Mouse (Mus musculus): Measurements from ENCODE around the gene Rhbdd2.

Rhbdd2 gene

DNA sequence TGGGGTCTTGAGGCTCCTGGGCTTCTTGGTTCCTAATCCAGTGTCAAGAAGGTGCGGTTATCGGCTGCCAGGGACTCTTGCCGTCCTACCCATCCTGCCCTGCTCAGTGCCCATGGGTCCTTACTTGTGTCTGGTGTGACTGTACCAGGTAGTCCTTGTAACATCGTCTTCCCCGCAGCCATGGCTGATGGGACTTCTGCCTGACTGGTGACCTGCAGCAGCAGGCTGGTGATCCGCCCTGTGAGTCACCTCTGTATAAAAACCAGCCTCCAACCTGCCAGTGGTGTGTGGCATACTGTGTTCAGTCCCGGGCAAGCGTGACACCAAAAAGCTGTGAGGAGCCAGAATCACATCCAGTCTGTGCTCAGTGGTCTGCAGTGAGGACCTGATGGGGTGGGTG is 11.5 kb downstream of the Rhbdd2 start:
- no peak for DNase-seq (ENCODE audit: low read depth in 1 of 2, low spot score in 2 of 2)

GRCm38 (mm10) chr5:135645330-135645729 is 12.9 kb downstream of the Rhbdd2 start:
- no peak for DNase-seq (ENCODE audit: low read depth in 1 of 2, low spot score in 2 of 2)

- no peak for DNase-seq (ENCODE audit: low read depth in 1 of 2, low spot score in 2 of 2)
These were observed 13.6 kb downstream of the Rhbdd2 start for GRCm38 (mm10) chr5:135646038-135646437.

- no peak for DNase-seq (ENCODE audit: low read depth in 1 of 2, low spot score in 2 of 2)
These were observed 16.3 kb downstream of the Rhbdd2 start for GRCm38 (mm10) chr5:135648461-135649308.

DNA sequence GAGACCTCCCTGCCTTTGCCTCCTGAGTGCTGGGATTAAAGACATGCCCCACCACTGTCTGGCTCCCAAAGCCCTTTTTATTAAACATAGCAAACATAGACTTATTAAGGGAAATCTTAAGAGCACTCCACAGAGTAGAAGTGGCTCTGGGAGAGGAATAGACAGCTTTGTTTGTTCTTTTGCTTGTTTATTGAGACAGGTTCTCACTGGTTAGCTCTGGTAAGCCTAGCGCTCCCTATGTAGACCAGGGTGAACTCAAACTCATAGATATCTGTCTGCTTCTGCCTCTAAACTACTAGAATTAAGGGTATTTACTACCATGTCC is 16.9 kb downstream of the Rhbdd2 start:
- DNase-seq (ENCODE audit: low read depth in 1 of 2, low spot score in 2 of 2): no peak

- no peak for DNase-seq (ENCODE audit: low read depth in 1 of 2, low spot score in 2 of 2)
These were observed 19.1 kb downstream of the Rhbdd2 start for GRCm38 (mm10) chr5:135651536-135651935.

DNA sequence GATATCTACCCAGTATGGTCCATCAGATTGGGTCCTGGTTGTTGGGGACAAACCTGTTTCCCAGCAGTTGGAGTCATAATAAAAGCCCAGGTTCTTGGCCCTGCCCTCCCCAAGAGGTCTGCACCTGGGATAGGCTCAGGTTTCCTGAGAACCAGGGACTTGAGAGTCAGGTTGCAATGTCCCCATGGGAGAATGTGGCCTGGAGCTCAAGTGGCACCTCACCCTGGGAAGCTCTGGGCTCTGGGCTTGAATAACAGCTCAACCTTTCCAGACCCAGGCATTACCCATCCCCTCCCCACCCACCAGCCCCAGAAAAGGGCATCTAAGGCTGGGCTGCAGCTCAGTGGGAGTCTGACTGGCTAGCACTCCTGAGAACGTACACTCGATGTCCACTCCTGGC is 20.8 kb downstream of the Rhbdd2 start:
- DNase-seq (ENCODE audit: low read depth in 1 of 2, low spot score in 2 of 2): no peak

- no peak for DNase-seq (ENCODE audit: low read depth in 1 of 2, low spot score in 2 of 2)
These were observed 23.6 kb downstream of the Rhbdd2 start for GRCm38 (mm10) chr5:135656046-135656445.

DNA sequence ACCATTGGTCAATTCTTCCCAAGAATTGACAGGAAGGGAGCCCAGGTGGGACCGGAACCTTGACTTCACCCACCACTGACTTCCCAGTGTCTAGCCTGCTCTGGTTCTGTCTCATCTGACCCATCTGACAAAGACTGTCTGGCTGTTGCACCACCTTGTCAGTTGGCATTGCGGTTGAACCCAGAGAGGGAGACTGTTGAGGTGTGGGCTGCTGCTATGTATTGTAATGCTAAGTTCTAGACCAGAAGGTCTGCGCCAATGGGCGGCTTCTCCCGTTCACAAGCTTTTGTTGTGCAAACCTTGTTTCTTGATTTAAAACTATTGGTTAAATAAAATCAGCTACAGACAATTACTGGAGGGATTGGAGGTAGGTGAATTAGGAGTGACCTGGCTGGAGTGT is 24.7 kb downstream of the Rhbdd2 start:
- DNase-seq (ENCODE audit: low read depth in 1 of 2, low spot score in 2 of 2): no peak

DNA sequence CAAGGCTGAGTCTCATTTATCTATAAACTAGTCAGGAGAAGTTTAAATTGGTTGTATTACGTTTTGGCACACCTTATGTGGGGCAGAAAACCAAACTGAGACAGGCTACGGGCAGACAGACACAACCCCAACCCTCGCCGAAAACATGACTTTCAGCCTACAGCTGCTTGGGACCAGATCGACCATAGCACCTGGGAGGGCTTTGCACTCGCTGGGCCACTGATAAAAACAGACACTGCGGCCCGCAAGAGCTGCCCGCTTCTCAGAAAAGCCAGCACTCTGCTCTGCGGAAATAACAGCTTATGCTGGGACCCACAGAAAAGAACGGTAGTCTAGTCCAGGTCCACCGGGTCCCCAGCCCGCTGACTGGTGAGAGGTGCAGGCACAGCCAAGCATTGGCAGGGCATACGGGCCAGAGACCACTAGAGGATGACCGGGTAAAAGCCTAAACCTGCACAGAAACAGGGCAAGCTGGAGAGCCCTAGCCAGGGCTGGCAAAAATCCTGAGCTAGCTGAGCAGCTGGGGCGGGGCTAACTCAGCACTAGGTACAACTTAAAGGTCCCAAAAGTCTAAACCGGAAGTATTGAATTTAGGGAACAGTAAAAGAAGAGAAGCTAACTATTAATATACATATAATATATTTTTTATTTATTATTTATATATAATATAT is 25.4 kb downstream of the Rhbdd2 start:
- no peak for DNase-seq (ENCODE audit: low read depth in 1 of 2, low spot score in 2 of 2)

- no peak for DNase-seq (ENCODE audit: low read depth in 1 of 2, low spot score in 2 of 2)
These were observed 27.5 kb downstream of the Rhbdd2 start for GRCm38 (mm10) chr5:135659956-135660355.

- no peak for DNase-seq (ENCODE audit: low read depth in 1 of 2, low spot score in 2 of 2)
These were observed 28.1 kb downstream of the Rhbdd2 start for GRCm38 (mm10) chr5:135660535-135660934.

- DNase-seq (ENCODE audit: low read depth in 1 of 2, low spot score in 2 of 2): no peak
These were observed 34.5 kb downstream of the Rhbdd2 start for GRCm38 (mm10) chr5:135666890-135667289.

- DNase-seq (ENCODE audit: low read depth in 1 of 2, low spot score in 2 of 2): no peak
These were observed 35.7 kb downstream of the Rhbdd2 start for GRCm38 (mm10) chr5:135668071-135668470.

- no peak for DNase-seq (ENCODE audit: low read depth in 1 of 2, low spot score in 2 of 2)
These were observed 37.4 kb downstream of the Rhbdd2 start, which contains the start of gene Por for GRCm38 (mm10) chr5:135669741-135670275. Gene Por, plus strand, starts transcription at chr5:135670033.

- no peak for DNase-seq (ENCODE audit: low read depth in 1 of 2, low spot score in 2 of 2)
These were observed 38.5 kb downstream of the Rhbdd2 start for GRCm38 (mm10) chr5:135670881-135671280.

DNA sequence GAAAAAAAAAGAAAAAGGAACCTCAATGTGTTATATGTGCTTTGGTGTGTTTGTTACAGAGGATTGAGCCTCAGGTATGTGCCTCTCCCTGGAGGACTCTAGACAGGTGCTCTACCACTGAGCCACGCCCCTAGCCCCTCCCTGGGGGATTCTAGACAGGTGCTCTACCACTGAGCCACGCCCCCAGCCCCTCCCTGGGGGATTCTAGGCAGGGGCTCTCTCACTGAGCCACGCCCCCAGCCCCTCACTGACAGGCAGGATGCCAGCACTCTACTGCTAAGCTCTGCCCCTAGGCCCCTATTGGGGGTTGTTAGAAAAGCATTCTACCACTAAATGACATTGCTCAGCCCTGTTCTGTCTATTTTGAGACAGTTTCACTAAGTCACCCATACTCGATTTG is 40.1 kb downstream of the Rhbdd2 start:
- DNase-seq (ENCODE audit: low read depth in 1 of 2, low spot score in 2 of 2): no peak

DNA sequence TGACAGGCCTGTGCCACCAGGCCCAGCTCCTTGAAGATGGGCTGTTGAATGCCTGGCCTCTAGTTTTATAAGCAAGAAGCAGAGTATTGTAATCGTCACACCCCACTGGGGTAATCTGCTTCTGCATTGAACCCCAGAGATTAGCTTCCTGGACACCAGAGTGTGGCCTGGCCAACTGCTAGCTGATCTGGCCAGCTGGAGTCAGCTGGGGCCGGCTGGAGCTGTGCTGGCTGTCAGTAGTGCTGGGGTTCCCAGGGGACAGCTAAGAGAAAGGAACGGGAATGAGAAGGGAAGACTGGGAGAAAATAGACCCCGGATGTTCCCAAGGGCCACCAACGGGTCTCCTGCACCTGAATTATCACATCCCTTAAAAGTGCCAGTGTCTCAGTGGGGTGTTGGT is 40.6 kb downstream of the Rhbdd2 start:
- no peak for DNase-seq (ENCODE audit: low read depth in 1 of 2, low spot score in 2 of 2)

DNA sequence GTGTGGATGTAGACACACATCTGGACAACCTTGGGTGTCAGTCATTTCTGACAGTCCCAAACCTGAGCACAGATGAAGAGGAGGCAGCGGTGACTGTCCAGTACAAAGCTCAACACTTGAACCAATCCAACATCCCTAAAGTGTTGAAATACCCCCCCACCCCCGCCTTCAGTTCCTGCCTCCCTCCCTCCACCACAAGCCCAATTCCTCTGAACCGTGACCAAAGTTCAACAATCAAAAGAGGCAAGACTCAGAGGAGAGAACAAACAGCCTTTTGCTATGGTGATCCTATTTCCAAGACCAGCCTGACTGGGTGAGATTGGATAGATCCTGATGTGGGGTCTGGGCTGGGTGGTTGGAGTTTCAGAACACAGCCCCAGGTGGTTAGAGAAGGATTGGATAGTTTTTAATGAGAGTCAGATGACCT is 41.9 kb downstream of the Rhbdd2 start:
- DNase-seq (ENCODE audit: low read depth in 1 of 2, low spot score in 2 of 2): no peak

- DNase-seq (ENCODE audit: low read depth in 1 of 2, low spot score in 2 of 2): no peak
These were observed 42.4 kb downstream of the Rhbdd2 start for GRCm38 (mm10) chr5:135674821-135675220.

DNA sequence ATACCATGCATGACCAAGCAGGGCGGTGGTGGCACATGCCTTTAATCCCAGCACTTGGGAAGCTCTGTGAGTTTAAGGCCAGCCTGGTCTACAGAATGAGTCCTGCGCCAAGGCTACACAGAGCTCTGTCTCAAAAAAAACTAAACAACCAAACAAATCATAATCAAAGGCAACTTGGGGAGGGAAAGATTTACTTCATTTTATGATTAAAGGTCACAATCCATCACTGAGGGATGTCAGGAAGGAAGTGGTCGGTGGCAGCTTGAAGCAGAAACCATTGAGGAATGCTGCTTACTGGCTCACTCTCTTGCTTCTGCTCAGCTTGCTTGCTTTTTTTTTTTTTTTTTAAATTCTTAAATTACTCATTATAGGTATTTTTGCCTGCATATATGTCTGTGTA is 44.3 kb downstream of the Rhbdd2 start:
- DNase-seq (ENCODE audit: low read depth in 1 of 2, low spot score in 2 of 2): no peak

- no peak for DNase-seq (ENCODE audit: low read depth in 1 of 2, low spot score in 2 of 2)
These were observed 44.8 kb downstream of the Rhbdd2 start for GRCm38 (mm10) chr5:135677251-135677650.
